Mouse (Mus musculus) common myeloid progenitor, adult 5-6 weeks (primary cell): ENCODE measurements around the gene Gmpr. TPM values are rescaled to one million over a fixed set of nuclear protein-coding genes. Genes with fewer than 3 reads are reported as not detected.

ENCODE experiments used
- ATAC-seq: replicated peaks from 2 replicates; pipeline ENCODE4 v1.8.0; 2016; ENCODE audit warnings: low read depth, mild to moderate bottlenecking, moderate TSS enrichment, inconsistent platforms; ENCODE audit not compliant: poor library complexity, severe bottlenecking
- total RNA-seq: library from RNA; stranded (forward); fragments of 200-1000, 187-1606 nt; gene quantifications from 2 replicates; pipeline ENCODE4 v1.2.3, GENCODE M21; 2017

The Gmpr gene
- total RNA-seq, 1 experiment from 2014 or later, result 20.1 TPM

- no peak for ATAC-seq
Measured at GRCm38 (mm10) chr13:45537110-45537509, 29.9 kb downstream of the Gmpr start.

- ATAC-seq, result no peak
Measured at GRCm38 (mm10) chr13:45538091-45538490, 30.8 kb downstream of the Gmpr start.

- peak; percentile 48; the same call in 1 of the 2 replicates for ATAC-seq
Measured at GRCm38 (mm10) chr13:45538532-45539204, 31.4 kb downstream of the Gmpr start.

GRCm38 (mm10) chr13:45539205-45539568 lies 31.9 kb downstream of the Gmpr start:
- peak; percentile 76 for ATAC-seq

GRCm38 (mm10) chr13:45545974-45546373 lies 38.7 kb downstream of the Gmpr start:
- peak; percentile 64 for ATAC-seq

DNA sequence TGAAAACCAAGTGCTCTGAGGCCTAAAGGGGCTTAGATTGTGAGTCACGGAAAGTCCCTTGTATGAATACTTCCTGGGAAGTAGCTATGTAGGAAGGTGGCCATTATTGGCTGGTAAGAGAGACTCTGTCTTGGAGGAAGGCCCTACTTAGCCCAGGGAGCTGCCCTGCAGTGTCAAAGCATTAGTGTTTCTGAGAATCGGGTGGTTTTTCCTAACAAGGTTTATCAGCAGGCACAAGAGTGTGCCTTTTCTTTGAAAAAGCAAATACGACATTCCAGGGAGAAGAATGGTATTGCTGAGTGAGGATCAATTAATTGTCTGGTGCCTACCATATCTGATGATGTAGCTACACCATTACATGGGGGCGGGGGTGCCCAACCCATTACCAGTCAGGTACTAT lies 39.7 kb downstream of the Gmpr start:
- ATAC-seq, result no peak

DNA sequence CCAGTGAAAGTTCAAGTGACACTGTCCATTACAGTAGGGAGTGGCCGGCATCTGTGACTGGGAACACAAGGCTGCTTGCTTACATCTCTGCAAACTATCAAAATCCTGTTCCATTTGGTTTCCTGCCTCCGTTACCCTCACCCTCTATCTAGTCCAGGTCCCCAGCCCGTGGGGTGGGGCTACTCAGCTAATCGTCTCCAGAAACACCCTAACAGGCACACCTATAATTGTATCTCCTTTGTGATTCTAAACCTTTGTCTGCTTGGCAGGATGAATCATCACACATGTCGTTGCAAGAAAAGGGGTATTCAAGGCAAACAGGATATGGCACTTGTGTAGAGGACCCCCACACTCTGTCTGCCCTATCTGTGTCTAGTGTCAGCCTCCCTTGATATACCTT lies 40.3 kb downstream of the Gmpr start:
- ATAC-seq, result no peak

DNA sequence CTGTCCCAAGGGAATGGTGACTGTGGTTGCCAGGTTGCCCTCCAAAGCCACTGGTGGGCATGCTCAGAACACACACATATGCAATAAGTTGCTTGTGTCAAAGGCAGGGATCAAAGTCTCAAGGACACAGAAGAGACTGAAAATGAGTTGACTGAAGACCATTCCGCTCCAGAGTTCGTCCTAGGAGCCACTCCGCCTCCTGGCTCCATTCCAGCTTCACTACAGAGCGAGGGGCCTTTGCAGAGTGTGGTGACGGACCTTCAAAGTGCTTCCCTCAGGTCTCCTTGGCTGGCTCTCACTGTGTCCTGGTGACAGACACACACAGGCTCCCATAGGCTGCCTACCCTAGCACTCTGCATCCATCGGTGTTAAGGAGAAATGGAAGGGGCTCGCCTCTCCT lies 46.4 kb downstream of the Gmpr start:
- no peak for ATAC-seq

- no peak for ATAC-seq
Measured at GRCm38 (mm10) chr13:45558367-45558766, 51.1 kb downstream of the Gmpr start.

- ATAC-seq, result no peak
Measured at GRCm38 (mm10) chr13:45559258-45559657, 52.0 kb downstream of the Gmpr start.

DNA sequence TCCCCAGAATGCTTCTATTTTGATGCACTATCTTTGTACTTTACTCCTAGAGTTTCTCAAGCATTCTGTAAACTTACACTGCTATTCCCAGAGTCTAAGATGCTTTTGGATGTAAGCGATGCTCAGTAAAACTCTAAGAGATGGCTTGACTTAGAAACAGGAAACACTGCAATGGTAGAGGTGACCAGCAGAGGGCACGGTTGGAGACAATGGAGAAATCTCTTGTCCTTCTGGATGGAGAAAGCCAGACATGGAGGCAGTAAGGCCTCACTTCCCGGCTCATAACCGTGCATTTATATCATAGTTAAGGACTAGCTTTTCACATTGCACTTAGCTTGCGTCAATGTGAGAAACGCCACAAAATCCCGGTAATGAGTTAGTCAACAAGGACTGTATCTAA lies 53.3 kb downstream of the Gmpr start:
- 0 out of 2 replicates have a peak, but pooled peaks have one; percentile 47 for ATAC-seq

GRCm38 (mm10) chr13:45562011-45562410 lies 54.8 kb downstream of the Gmpr start:
- no peak for ATAC-seq

- ATAC-seq, result no peak
Measured at GRCm38 (mm10) chr13:45564946-45565345, 57.7 kb downstream of the Gmpr start.

DNA sequence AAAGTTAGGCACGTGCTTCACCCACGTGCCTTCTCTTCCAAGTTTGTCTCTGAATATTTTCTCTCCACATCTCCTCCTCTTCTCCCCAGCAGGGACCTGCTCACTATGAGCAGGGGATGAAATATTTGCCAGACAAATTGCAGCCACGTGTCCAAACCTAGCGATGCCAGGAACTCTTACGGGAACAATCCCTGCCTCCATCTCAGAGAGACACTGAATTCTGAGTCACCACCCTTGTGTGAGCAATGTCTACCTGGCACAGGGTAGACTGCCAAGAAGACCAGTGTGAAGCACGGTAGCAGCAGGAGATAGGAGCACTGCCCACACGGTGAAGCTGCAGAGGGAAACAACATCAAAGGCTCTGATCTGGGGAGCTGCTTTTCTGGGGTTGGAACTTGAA lies 62.7 kb downstream of the Gmpr start:
- no peak for ATAC-seq

GRCm38 (mm10) chr13:45571795-45572262 lies 64.6 kb downstream of the Gmpr start:
- peak; percentile 93 for ATAC-seq

- 0 out of 2 replicates have a peak, but pooled peaks have one; percentile 33 for ATAC-seq
Measured at GRCm38 (mm10) chr13:45572768-45573167, 65.5 kb downstream of the Gmpr start.

- no peak for ATAC-seq
Measured at GRCm38 (mm10) chr13:45576185-45576584, 68.9 kb downstream of the Gmpr start.

GRCm38 (mm10) chr13:45577366-45577765 lies 70.1 kb downstream of the Gmpr start:
- no peak for ATAC-seq

GRCm38 (mm10) chr13:45577784-45578183 lies 70.5 kb downstream of the Gmpr start:
- peak; percentile 58; the same call in 1 of the 2 replicates for ATAC-seq

DNA sequence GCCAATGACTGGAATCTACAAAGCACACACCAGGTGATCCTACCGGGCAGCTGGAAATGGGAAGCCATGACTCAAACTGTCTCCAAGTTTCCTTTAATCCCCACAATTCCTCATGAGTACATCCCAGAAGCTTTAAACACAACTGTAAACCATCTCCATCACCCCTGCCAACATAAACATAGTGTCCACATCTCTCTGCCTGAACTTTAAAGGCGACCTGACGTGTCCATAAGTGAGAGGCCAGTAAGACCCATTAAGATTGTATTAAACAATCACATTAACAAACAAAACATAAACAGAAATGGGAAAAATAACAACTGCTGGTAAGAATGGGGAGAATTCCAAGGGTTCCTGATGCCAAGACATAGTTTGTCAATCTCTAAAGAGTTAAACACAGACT lies 72.5 kb downstream of the Gmpr start:
- no peak for ATAC-seq

- ATAC-seq, result no peak
Measured at GRCm38 (mm10) chr13:45582294-45582693, 75.0 kb downstream of the Gmpr start.

GRCm38 (mm10) chr13:45583061-45583460 lies 75.8 kb downstream of the Gmpr start:
- no peak for ATAC-seq
